Mouse (Mus musculus) cortical plate, adult 2 months (tissue): ENCODE measurements around the gene Zbtb16.

Experiments used
- CTCF ChIP-seq: fragments of 200-500 bp; IDR thresholded peaks from 2 replicates; pipeline ENCODE4 v1.5.1; 2011; ENCODE audit warnings: mild to moderate bottlenecking, control low read depth, low read length; ENCODE audit not compliant: insufficient read depth; ENCODE audit errors: extremely low read depth
- POLR2A ChIP-seq: fragments of 200-500 bp; IDR thresholded peaks from 2 replicates; pipeline ENCODE4 v1.6.1; 2011; ENCODE audit warnings: mild to moderate bottlenecking, low read length, control low read depth; ENCODE audit not compliant: insufficient read depth; ENCODE audit errors: extremely low read depth

GRCm38 (mm10) chr9:48872896-48873295 lies 36.9 kb upstream of the Zbtb16 start:
- no peak for TF ChIP-seq CTCF
- TF ChIP-seq POLR2A: no peak
